Mouse (Mus musculus): ENCODE data around the gene Ccno. TPM values are rescaled to one million over a fixed set of nuclear protein-coding genes. Genes with fewer than 3 reads are reported as not detected.
A peak's percentile ranks its signal among the peaks of the same experiment; 100 is the strongest.

Ccno gene
- total and polyA plus RNA-seq, 2 experiments: 0.65 to 0.70 TPM

DNA sequence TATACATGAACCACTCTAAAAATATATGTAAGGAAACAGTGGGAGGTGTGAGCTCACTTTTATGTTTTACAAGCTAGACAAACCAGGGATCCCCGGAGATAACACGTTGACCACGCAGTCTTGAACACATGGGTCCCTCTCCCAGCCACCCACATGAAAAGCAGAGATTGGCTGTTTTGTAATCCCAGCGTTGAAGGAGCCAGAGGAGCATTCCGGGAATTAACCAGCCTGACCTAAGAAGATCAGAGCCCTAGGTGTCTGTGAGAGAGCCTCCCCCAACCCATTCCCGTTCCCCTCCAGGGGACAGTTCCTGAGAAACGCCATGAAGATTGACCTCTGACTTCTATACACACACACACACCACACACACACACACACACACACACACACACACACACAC is 43.7 kb downstream of the Ccno start:
- Histone ChIP-seq H3K79me2 (ENCODE audit: control insufficient read depth, insufficient read depth, low read length) (no peaks in the 10 kb centered on the region), H3K27ac (replicated peaks; ENCODE audit: insufficient read depth, low read depth, low read length) (no peak overlapping the region), H3K4me1 (ENCODE audit: control insufficient read depth, insufficient read depth, low read length) (peaks cover 3% of the 10 kb centered on the region; the same call in 1 of the 2 replicates), H3K27me3 (ENCODE audit: control insufficient read depth, insufficient read depth, low read length) (peaks cover 15% of the 10 kb centered on the region; the same call in 1 of the 2 replicates), H3K4me3 (ENCODE audit: insufficient read depth, low read depth, low read length) (no peak overlapping the region), H3K9ac (ENCODE audit: low read depth, low read length) (no peak overlapping the region), H3K36me3 (ENCODE audit: control insufficient read depth, insufficient read depth, low read length) (no peaks in the 10 kb centered on the region)
- DNase-seq (ENCODE audit: extremely low read depth, low read depth, low spot score): no peak
- WGBS: 2% methylated on average over 7 of the region's 7 CpGs
- TF ChIP-seq POLR2A (IDR thresholded peaks at IDR 0.05; ENCODE audit: extremely low read depth, insufficient read depth, low read length) (no peak), CTCF (IDR thresholded peaks at IDR 0.05; ENCODE audit: low read depth, low read length) (no peak)

DNA sequence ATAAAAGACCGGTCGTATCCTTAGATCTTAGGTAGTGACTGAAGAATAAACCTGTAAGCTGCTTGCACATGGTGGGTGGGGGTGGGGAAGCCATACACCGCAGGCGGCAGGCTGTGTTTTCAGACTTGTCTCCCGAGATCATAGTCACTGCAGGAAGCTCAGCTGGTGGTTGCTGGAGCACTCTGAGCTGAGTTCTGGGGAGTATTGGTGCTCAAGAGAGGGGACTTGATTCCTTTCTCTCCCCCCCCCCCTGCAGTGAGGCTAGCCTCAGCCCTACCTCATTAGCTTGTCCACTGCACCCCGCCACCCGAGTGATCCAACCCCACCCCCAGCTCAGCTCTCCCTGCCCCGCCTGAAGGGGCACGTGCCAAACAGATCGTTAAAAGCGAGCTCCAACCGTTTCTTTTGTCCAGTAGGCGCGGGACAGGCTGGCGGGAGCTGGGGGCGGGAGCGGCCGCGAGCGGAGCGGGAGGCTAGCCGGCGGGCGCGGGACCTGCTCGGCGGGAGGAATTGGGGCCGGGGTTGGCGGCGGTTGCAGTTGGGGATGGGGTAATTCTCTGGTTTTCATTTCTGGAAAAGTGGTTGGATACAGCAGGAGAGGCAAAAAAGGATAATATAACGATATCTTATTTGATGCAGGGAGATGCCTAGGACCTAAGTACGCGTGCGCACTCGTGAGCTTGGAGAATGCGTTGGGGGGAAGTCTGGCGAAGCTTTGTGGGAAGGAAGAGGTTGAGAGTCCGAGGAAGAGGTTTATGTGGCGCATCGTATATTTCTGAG is 44.4 kb downstream of the Ccno start:
- H3K79me2 ChIP-seq (ENCODE audit: control insufficient read depth, insufficient read depth, low read length): no peaks in the 10 kb centered on the region
- H3K4me3 ChIP-seq (ENCODE audit: insufficient read depth, low read depth, low read length): peak overlapping the region; percentile 40; the same call in 1 of the 2 replicates
- H3K4me1 ChIP-seq (ENCODE audit: control insufficient read depth, insufficient read depth, low read length): peaks cover 3% of the 10 kb centered on the region; the same call in 1 of the 2 replicates
- peaks cover 15% of the 10 kb centered on the region; the same call in 1 of the 2 replicates for H3K27me3 ChIP-seq (ENCODE audit: control insufficient read depth, insufficient read depth, low read length)
- TF ChIP-seq CTCF (IDR thresholded peaks at IDR 0.05; ENCODE audit: low read depth, low read length): no peak
- TF ChIP-seq POLR2A (IDR thresholded peaks at IDR 0.05; ENCODE audit: extremely low read depth, insufficient read depth, low read length): no peak
- no peak overlapping the region for H3K9ac ChIP-seq (ENCODE audit: low read depth, low read length)
- no peak for DNase-seq (ENCODE audit: extremely low read depth, low read depth, low spot score)
- H3K27ac ChIP-seq (replicated peaks; ENCODE audit: insufficient read depth, low read depth, low read length): no peak overlapping the region
- WGBS: 2% methylated on average over 40 of the region's 40 CpGs
- no peaks in the 10 kb centered on the region for H3K36me3 ChIP-seq (ENCODE audit: control insufficient read depth, insufficient read depth, low read length)

DNA sequence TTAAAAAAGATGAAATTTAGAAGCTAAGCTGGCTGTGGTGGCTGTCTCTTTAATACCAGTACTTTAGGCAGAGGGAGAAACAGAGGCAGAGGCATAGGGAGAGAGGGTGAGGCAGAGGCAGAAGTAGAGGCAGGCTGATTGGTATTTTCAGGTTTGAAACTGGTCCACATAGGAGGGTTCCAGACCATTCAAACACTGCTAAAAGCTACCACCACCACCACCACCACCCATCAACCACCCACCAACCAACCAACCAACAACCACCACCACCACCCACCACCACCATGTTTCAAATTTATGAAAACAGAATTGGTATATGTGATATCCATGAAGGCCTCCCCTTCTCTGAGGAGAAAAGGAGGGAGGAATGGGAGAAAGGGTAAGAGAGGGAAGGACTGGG is 45.2 kb downstream of the Ccno start:
- Histone ChIP-seq H3K27ac (replicated peaks; ENCODE audit: insufficient read depth, low read depth, low read length) (no peak overlapping the region), H3K36me3 (ENCODE audit: control insufficient read depth, insufficient read depth, low read length) (no peaks in the 10 kb centered on the region), H3K4me1 (ENCODE audit: control insufficient read depth, insufficient read depth, low read length) (peaks cover 3% of the 10 kb centered on the region; the same call in 1 of the 2 replicates), H3K27me3 (ENCODE audit: control insufficient read depth, insufficient read depth, low read length) (peaks cover 15% of the 10 kb centered on the region; the same call in 1 of the 2 replicates), H3K9ac (ENCODE audit: low read depth, low read length) (no peak overlapping the region), H3K79me2 (ENCODE audit: control insufficient read depth, insufficient read depth, low read length) (no peaks in the 10 kb centered on the region), H3K4me3 (ENCODE audit: insufficient read depth, low read depth, low read length) (no peak overlapping the region)
- no peak for DNase-seq (ENCODE audit: extremely low read depth, low read depth, low spot score)
- TF ChIP-seq CTCF (IDR thresholded peaks at IDR 0.05; ENCODE audit: low read depth, low read length): no peak
- TF ChIP-seq POLR2A (IDR thresholded peaks at IDR 0.05; ENCODE audit: extremely low read depth, insufficient read depth, low read length): no peak

DNA sequence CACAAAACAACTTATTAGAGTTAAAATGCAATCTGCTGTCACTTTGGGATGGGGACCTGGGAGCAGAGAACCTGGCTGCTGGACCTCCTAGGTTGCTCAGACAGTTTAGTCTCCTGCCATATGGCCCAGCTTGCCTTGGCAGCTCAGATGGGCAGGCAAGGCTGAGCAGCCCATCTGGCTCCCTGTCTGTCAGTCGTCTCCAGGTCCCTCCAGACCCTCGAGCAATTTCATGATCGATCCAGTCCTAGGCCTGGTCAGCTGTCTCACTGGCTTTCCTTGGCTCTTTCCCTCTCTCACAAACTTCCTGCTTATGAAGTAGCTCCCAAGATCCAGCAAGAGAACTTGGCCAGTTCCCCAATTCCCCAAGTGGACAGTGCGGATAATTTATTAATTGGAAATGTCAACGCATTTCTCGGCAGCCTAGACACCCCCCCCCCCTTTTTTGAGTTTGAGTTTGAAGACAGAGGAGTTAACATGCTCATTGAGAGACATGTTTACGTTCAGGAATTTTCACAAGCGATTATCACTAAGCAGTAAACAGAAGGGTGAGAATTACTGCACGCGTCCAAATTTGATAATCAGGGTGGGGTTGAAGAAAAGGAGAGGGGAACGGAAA is 46.8 kb downstream of the Ccno start:
- 13% methylated on average over 11 of the region's 11 CpGs for WGBS
- DNase-seq (ENCODE audit: extremely low read depth, low read depth, low spot score): no peak
- Histone ChIP-seq H3K36me3 (ENCODE audit: control insufficient read depth, insufficient read depth, low read length) (no peaks in the 10 kb centered on the region), H3K4me1 (ENCODE audit: control insufficient read depth, insufficient read depth, low read length) (peaks cover 3% of the 10 kb centered on the region; the same call in 1 of the 2 replicates), H3K27me3 (ENCODE audit: control insufficient read depth, insufficient read depth, low read length) (peaks cover 17% of the 10 kb centered on the region; the same call in 1 of the 2 replicates), H3K27ac (replicated peaks; ENCODE audit: insufficient read depth, low read depth, low read length) (no peak overlapping the region), H3K9ac (ENCODE audit: low read depth, low read length) (no peak overlapping the region), H3K4me3 (ENCODE audit: insufficient read depth, low read depth, low read length) (no peak overlapping the region), H3K79me2 (ENCODE audit: control insufficient read depth, insufficient read depth, low read length) (no peaks in the 10 kb centered on the region)
- no peak for TF ChIP-seq POLR2A (IDR thresholded peaks at IDR 0.05; ENCODE audit: extremely low read depth, insufficient read depth, low read length)
- no peak for TF ChIP-seq CTCF (IDR thresholded peaks at IDR 0.05; ENCODE audit: low read depth, low read length)

DNA sequence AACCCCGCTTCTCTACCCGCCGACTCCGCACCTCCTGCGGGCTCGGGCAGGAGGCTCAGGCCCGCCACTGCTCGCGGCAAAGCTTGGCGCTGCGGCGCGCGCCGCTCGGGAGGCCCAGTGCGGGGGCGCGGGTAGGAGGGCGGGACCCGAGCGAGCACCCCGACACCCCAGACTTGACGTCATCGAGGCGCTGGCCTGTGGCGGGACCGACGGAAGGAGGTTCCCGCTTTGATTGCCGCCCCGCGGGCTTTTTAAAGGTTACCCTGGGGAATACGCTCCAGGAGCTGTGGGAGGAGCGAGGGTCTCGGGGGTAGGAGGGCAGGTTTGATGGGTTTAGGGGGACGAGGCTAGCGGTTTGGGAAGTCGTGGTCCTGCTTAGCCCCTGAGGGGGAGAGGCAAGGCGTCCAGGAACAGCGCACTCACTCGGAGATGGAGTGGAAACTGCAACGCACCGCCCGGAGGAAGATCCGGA is 47.4 kb downstream of the Ccno start, which contains the start of gene Cdc20b:
Gene Cdc20b (plus strand): TSS at position 162 of the 472 bp plus-strand sequence.
- no peak within 1 kb of the TSS for H3K27ac ChIP-seq (replicated peaks; ENCODE audit: insufficient read depth, low read depth, low read length)
- peaks cover 17% of the 10 kb centered on the region; the same call in 1 of the 2 replicates for H3K27me3 ChIP-seq (ENCODE audit: control insufficient read depth, insufficient read depth, low read length)
- H3K79me2 ChIP-seq (ENCODE audit: control insufficient read depth, insufficient read depth, low read length): no peaks in the 10 kb centered on the region
- TF ChIP-seq POLR2A (IDR thresholded peaks at IDR 0.05; ENCODE audit: extremely low read depth, insufficient read depth, low read length): no peak
- TF ChIP-seq CTCF (IDR thresholded peaks at IDR 0.05; ENCODE audit: low read depth, low read length): no peak
- peak within 1 kb of the TSS; percentile 32; the same call in 1 of the 2 replicates for H3K4me3 ChIP-seq (ENCODE audit: insufficient read depth, low read depth, low read length)
- DNase-seq (ENCODE audit: extremely low read depth, low read depth, low spot score): no peak
- 1% methylated on average over 46 of the region's 46 CpGs for WGBS
- peaks cover 3% of the 10 kb centered on the region; the same call in 1 of the 2 replicates for H3K4me1 ChIP-seq (ENCODE audit: control insufficient read depth, insufficient read depth, low read length)
- H3K36me3 ChIP-seq (ENCODE audit: control insufficient read depth, insufficient read depth, low read length): no peaks in the 10 kb centered on the region
- no peak within 1 kb of the TSS for H3K9ac ChIP-seq (ENCODE audit: low read depth, low read length)
